Mouse (Mus musculus) embryonic facial prominence, embryonic 12.5 days (tissue): ENCODE measurements at regions not wholly inside any gene's neighbourhood (a gene's known extent, or its start where the extent isn't known, plus 50 kb on each side); places are given as distances from the start of the nearest gene placed in this dataset.

Source experiments
- ATAC-seq: fragments of 200-750 bp; cut with Nextera tagmentation; 2 replicates; pipeline ENCODE4 v1.8.0; 2017; ENCODE audit not compliant: insufficient number of reproducible peaks, insufficient read depth, low FRiP score, low TSS enrichment
- H3K27ac ChIP-seq: fragments of 300-500 bp; sonication (generic); 2 replicates; pipeline ENCODE4 v1.5.1; 2016; ENCODE audit warnings: mild to moderate bottlenecking
- H3K27me3 ChIP-seq: fragments of 300-500 bp; sonication (generic); 2 replicates; pipeline ENCODE4 v1.6.1; 2016; ENCODE audit warnings: mild to moderate bottlenecking, moderate library complexity
- H3K36me3 ChIP-seq: fragments of 300-500 bp; sonication (generic); 2 replicates; pipeline ENCODE4 v1.6.1; 2016; ENCODE audit warnings: mild to moderate bottlenecking
- H3K4me1 ChIP-seq: fragments of 300-500 bp; sonication (generic); 2 replicates; pipeline ENCODE4 v1.6.1; 2016
- H3K4me2 ChIP-seq: fragments of 300-500 bp; sonication (generic); replicated peaks from 2 replicates; pipeline ENCODE4 v1.6.1; 2016; ENCODE audit warnings: mild to moderate bottlenecking, moderate library complexity
- H3K4me3 ChIP-seq: fragments of 300-500 bp; sonication (generic); 2 replicates; pipeline ENCODE4 v1.5.1; 2016; ENCODE audit warnings: mild to moderate bottlenecking
- H3K9ac ChIP-seq: fragments of 300-500 bp; sonication (generic); 2 replicates; pipeline ENCODE4 v1.6.1; 2016; ENCODE audit warnings: mild to moderate bottlenecking, moderate library complexity
- H3K9me3 ChIP-seq: fragments of 300-500 bp; sonication (generic); 2 replicates; pipeline ENCODE4 v1.6.1; 2016; ENCODE audit warnings: mild to moderate bottlenecking, moderate library complexity
- WGBS: fragments of 180-500 bp; shearing (Covaris S2); methylation state at CpG from one replicate; pipeline ENCODE4 v1.1.7; 2016; 5-methylcytosine and 5-hydroxymethylcytosine counted together

GRCm38 (mm10) chr14:67181586-67181985 lies 1172.6 kb upstream of the Gulo start:
- Histone ChIP-seq H3K4me3 (no peak overlapping the region), H3K4me2 (no peak overlapping the region), H3K4me1 (no peaks in the 10 kb centered on the region), H3K27ac (no peak overlapping the region), H3K27me3 (no peaks in the 10 kb centered on the region), H3K9ac (no peak overlapping the region), H3K36me3 (no peaks in the 10 kb centered on the region), H3K9me3 (no peaks in the 10 kb centered on the region)
- WGBS, result 69% methylated on average over 3 of the region's 3 CpGs
- ATAC-seq, result no peak

GRCm38 (mm10) chr14:67179549-67179948 lies 1170.5 kb upstream of the Gulo start:
- H3K27ac ChIP-seq, result no peak overlapping the region
- no peaks in the 10 kb centered on the region for H3K4me1 ChIP-seq
- no peak overlapping the region for H3K9ac ChIP-seq
- H3K9me3 ChIP-seq, result no peaks in the 10 kb centered on the region
- no peak overlapping the region for H3K4me2 ChIP-seq
- H3K4me3 ChIP-seq, result no peak overlapping the region
- H3K36me3 ChIP-seq, result no peaks in the 10 kb centered on the region
- no peak for ATAC-seq
- no peaks in the 10 kb centered on the region for H3K27me3 ChIP-seq

- no peak overlapping the region for H3K9ac ChIP-seq
- peak; percentile 28; the same call in 1 of the 2 replicates for ATAC-seq
- 48% methylated on average over 9 of the region's 9 CpGs for WGBS
Measured at GRCm38 (mm10) chr14:67178329-67179039, 1169.5 kb upstream of the Gulo start.

GRCm38 (mm10) chr14:67176672-67177071 lies 1167.7 kb upstream of the Gulo start:
- Histone ChIP-seq H3K9ac (no peak overlapping the region), H3K36me3 (no peaks in the 10 kb centered on the region), H3K27me3 (no peaks in the 10 kb centered on the region), H3K4me1 (no peaks in the 10 kb centered on the region), H3K4me2 (no peak overlapping the region), H3K9me3 (no peaks in the 10 kb centered on the region), H3K27ac (no peak overlapping the region), H3K4me3 (no peak overlapping the region)
- no peak for ATAC-seq
- 69% methylated on average over 6 of the region's 6 CpGs for WGBS

More at GRCm38 (mm10) chr14:67178329-67179039, 1169.5 kb upstream of the Gulo start:
- H3K36me3 ChIP-seq, result no peaks in the 10 kb centered on the region
- H3K4me1 ChIP-seq, result no peaks in the 10 kb centered on the region
- no peak overlapping the region for H3K4me3 ChIP-seq
- H3K27ac ChIP-seq, result no peak overlapping the region
- no peaks in the 10 kb centered on the region for H3K27me3 ChIP-seq
- H3K9me3 ChIP-seq, result no peaks in the 10 kb centered on the region
- H3K4me2 ChIP-seq, result no peak overlapping the region

GRCm38 (mm10) chr14:67176100-67176499 lies 1167.1 kb upstream of the Gulo start:
- H3K9me3 ChIP-seq, result no peaks in the 10 kb centered on the region
- H3K4me1 ChIP-seq, result no peaks in the 10 kb centered on the region
- no peak overlapping the region for H3K4me2 ChIP-seq
- no peak overlapping the region for H3K9ac ChIP-seq
- 58% methylated on average over 6 of the region's 6 CpGs for WGBS
- H3K4me3 ChIP-seq, result no peak overlapping the region
- H3K27ac ChIP-seq, result no peak overlapping the region
- no peaks in the 10 kb centered on the region for H3K36me3 ChIP-seq
- ATAC-seq, result no peak
- H3K27me3 ChIP-seq, result no peaks in the 10 kb centered on the region

- WGBS, result 79% methylated on average over 7 of the region's 7 CpGs
Measured at GRCm38 (mm10) chr14:67174929-67175328, 1165.9 kb upstream of the Gulo start.

GRCm38 (mm10) chr14:67170801-67171200 lies 1161.8 kb upstream of the Gulo start:
- ATAC-seq, result no peak
- H3K4me1 ChIP-seq, result 0 out of 2 replicates have a peak, but pooled peaks cover 6% of the 10 kb centered on the region
- 81% methylated on average over 6 of the region's 6 CpGs for WGBS

More at GRCm38 (mm10) chr14:67174929-67175328, 1165.9 kb upstream of the Gulo start:
- H3K9ac ChIP-seq, result no peak overlapping the region
- no peak overlapping the region for H3K27ac ChIP-seq
- H3K36me3 ChIP-seq, result no peaks in the 10 kb centered on the region
- H3K9me3 ChIP-seq, result no peaks in the 10 kb centered on the region
- no peaks in the 10 kb centered on the region for H3K4me1 ChIP-seq
- no peak overlapping the region for H3K4me3 ChIP-seq
- no peaks in the 10 kb centered on the region for H3K27me3 ChIP-seq
- H3K4me2 ChIP-seq, result no peak overlapping the region
- no peak for ATAC-seq

GRCm38 (mm10) chr14:67170248-67170647 lies 1161.2 kb upstream of the Gulo start:
- no peaks in the 10 kb centered on the region for H3K9me3 ChIP-seq
- H3K9ac ChIP-seq, result no peak overlapping the region
- ATAC-seq, result no peak
- no peaks in the 10 kb centered on the region for H3K36me3 ChIP-seq
- H3K27ac ChIP-seq, result peak overlapping the region; percentile 54; the same call in 1 of the 2 replicates
- 0 out of 2 replicates have a peak, but pooled peaks cover 6% of the 10 kb centered on the region for H3K4me1 ChIP-seq
- H3K4me2 ChIP-seq, result no peak overlapping the region
- H3K4me3 ChIP-seq, result no peak overlapping the region
- no peaks in the 10 kb centered on the region for H3K27me3 ChIP-seq
- WGBS, result 9% methylated on average over 3 of the region's 3 CpGs

More at GRCm38 (mm10) chr14:67170801-67171200, 1161.8 kb upstream of the Gulo start:
- Histone ChIP-seq H3K27ac (peak overlapping the region; percentile 54; the same call in 1 of the 2 replicates), H3K36me3 (no peaks in the 10 kb centered on the region), H3K4me2 (no peak overlapping the region), H3K9me3 (no peaks in the 10 kb centered on the region), H3K27me3 (no peaks in the 10 kb centered on the region), H3K4me3 (no peak overlapping the region), H3K9ac (no peak overlapping the region)

- 63% methylated on average over 1 of the region's 1 CpGs for WGBS
- Histone ChIP-seq H3K4me3 (no peak overlapping the region), H3K27ac (no peak overlapping the region), H3K36me3 (no peaks in the 10 kb centered on the region), H3K4me1 (0 out of 2 replicates have a peak, but pooled peaks cover 6% of the 10 kb centered on the region), H3K9ac (no peak overlapping the region), H3K4me2 (no peak overlapping the region), H3K27me3 (no peaks in the 10 kb centered on the region), H3K9me3 (no peaks in the 10 kb centered on the region)
- ATAC-seq, result no peak
Measured at GRCm38 (mm10) chr14:67169201-67169600, 1160.2 kb upstream of the Gulo start.

- Histone ChIP-seq H3K4me3 (no peak overlapping the region), H3K9ac (no peak overlapping the region), H3K27me3 (no peaks in the 10 kb centered on the region), H3K27ac (no peak overlapping the region), H3K36me3 (no peaks in the 10 kb centered on the region), H3K9me3 (no peaks in the 10 kb centered on the region), H3K4me2 (no peak overlapping the region), H3K4me1 (peaks cover 3% of the 10 kb centered on the region; the same call in 1 of the 2 replicates)
- no peak for ATAC-seq
- WGBS, result 87% methylated on average over 10 of the region's 10 CpGs
Measured at GRCm38 (mm10) chr14:67159996-67160395, 1151.0 kb upstream of the Gulo start.

GRCm38 (mm10) chr14:67158867-67159266 lies 1149.9 kb upstream of the Gulo start:
- WGBS, result 81% methylated on average over 9 of the region's 9 CpGs
- no peak overlapping the region for H3K4me3 ChIP-seq

GRCm38 (mm10) chr14:67156366-67156765 lies 1147.4 kb upstream of the Gulo start:
- H3K27ac ChIP-seq, result no peak overlapping the region
- no peak overlapping the region for H3K4me2 ChIP-seq
- peaks cover 3% of the 10 kb centered on the region; the same call in 1 of the 2 replicates for H3K4me1 ChIP-seq
- no peaks in the 10 kb centered on the region for H3K27me3 ChIP-seq
- H3K36me3 ChIP-seq, result no peaks in the 10 kb centered on the region
- no peaks in the 10 kb centered on the region for H3K9me3 ChIP-seq
- WGBS, result 67% methylated on average over 8 of the region's 8 CpGs
- H3K9ac ChIP-seq, result no peak overlapping the region
- ATAC-seq, result no peak
- no peak overlapping the region for H3K4me3 ChIP-seq

More at GRCm38 (mm10) chr14:67158867-67159266, 1149.9 kb upstream of the Gulo start:
- no peaks in the 10 kb centered on the region for H3K27me3 ChIP-seq
- H3K4me2 ChIP-seq, result no peak overlapping the region
- no peaks in the 10 kb centered on the region for H3K36me3 ChIP-seq
- ATAC-seq, result no peak
- H3K9me3 ChIP-seq, result no peaks in the 10 kb centered on the region
- no peak overlapping the region for H3K27ac ChIP-seq
- H3K9ac ChIP-seq, result no peak overlapping the region
- H3K4me1 ChIP-seq, result peaks cover 3% of the 10 kb centered on the region; the same call in 1 of the 2 replicates
